Mouse (Mus musculus) myocyte (in vitro differentiated cells): Measurements from ENCODE around the gene Itga5. TPM values are rescaled to one million over a fixed set of nuclear protein-coding genes. Genes with fewer than 3 reads are reported as not detected.

Experiments
- H3K27me3 ChIP-seq: one replicate; pipeline ENCODE4 v1.6.1; 2011; ENCODE audit not compliant: control insufficient read depth, insufficient read depth, insufficient read length
- H3K36me3 ChIP-seq: one replicate; pipeline ENCODE4 v1.6.1; 2011; ENCODE audit not compliant: control insufficient read depth, insufficient read depth
- H3K4me2 ChIP-seq: one replicate; pipeline ENCODE4 v1.6.1; 2011; ENCODE audit warnings: low read depth, control low read depth
- H3K4me3 ChIP-seq: one replicate; pipeline ENCODE4 v1.5.1; 2011; ENCODE audit warnings: mild to moderate bottlenecking, control low read depth, moderate library complexity
- H3K79me2 ChIP-seq: one replicate; pipeline ENCODE4 v1.6.1; 2011; ENCODE audit not compliant: control insufficient read depth, insufficient read depth
- H3ac ChIP-seq: one replicate; pipeline ENCODE4 v1.6.1; 2011; ENCODE audit not compliant: control insufficient read depth, insufficient read length
- CEBPB ChIP-seq: IDR thresholded peaks from 2 replicates; pipeline ENCODE4 v1.6.1; 2011; ENCODE audit warnings: mild to moderate bottlenecking, moderate library complexity; ENCODE audit not compliant: poor library complexity, insufficient read depth, severe bottlenecking
- E2F4 ChIP-seq: IDR thresholded peaks from one replicate; pipeline ENCODE4 v1.6.1; 2011; ENCODE audit warnings: mild to moderate bottlenecking, control low read depth, moderate library complexity; ENCODE audit not compliant: insufficient read depth
- MAX ChIP-seq: IDR thresholded peaks from one replicate; pipeline ENCODE4 v1.6.1; 2011; ENCODE audit warnings: low read depth, mild to moderate bottlenecking, control low read depth
- MYOD1 ChIP-seq, 3 experiments: IDR thresholded peaks; one replicate each; pipeline ENCODE4 v1.6.1; 2011; ENCODE audit warnings: control low read depth in 2 of 3, low read depth in 2 of 3, mild to moderate bottlenecking in 2 of 3, moderate library complexity in 1 of 3; ENCODE audit not compliant: insufficient read length in 2 of 3, control insufficient read depth in 1 of 3
- MYOG ChIP-seq, 3 experiments: IDR thresholded peaks; one replicate each; pipeline ENCODE4 v1.6.1; 2011; ENCODE audit warnings: control low read depth in 2 of 3, low read depth in 2 of 3, mild to moderate bottlenecking in 2 of 3; ENCODE audit not compliant: insufficient read length in 2 of 3, control insufficient read depth in 1 of 3, insufficient read depth in 1 of 3
- POLR2A ChIP-seq: IDR thresholded peaks from one replicate; pipeline ENCODE4 v1.6.1; 2011; ENCODE audit warnings: low read depth, mild to moderate bottlenecking, control low read depth, moderate library complexity; ENCODE audit not compliant: insufficient read length
- POLR2AphosphoS2 ChIP-seq: IDR thresholded peaks from one replicate; pipeline ENCODE4 v1.6.1; 2011; ENCODE audit warnings: low read depth, control low read depth; ENCODE audit not compliant: insufficient read length
- REST ChIP-seq: IDR thresholded peaks from one replicate; pipeline ENCODE4 v1.6.1; 2011; ENCODE audit warnings: mild to moderate bottlenecking, control low read depth, moderate library complexity; ENCODE audit not compliant: insufficient read depth, insufficient read length
- SRF ChIP-seq: IDR thresholded peaks from one replicate; pipeline ENCODE4 v1.6.1; 2011; ENCODE audit warnings: low read depth; ENCODE audit not compliant: control insufficient read depth, insufficient read length
- TCF12 ChIP-seq: IDR thresholded peaks from one replicate; pipeline ENCODE4 v1.6.1; 2011; ENCODE audit warnings: mild to moderate bottlenecking, control low read depth; ENCODE audit not compliant: poor library complexity, insufficient read depth, severe bottlenecking
- TCF3 ChIP-seq: IDR thresholded peaks from one replicate; pipeline ENCODE4 v1.6.1; 2011; ENCODE audit warnings: low read depth, control low read depth; ENCODE audit not compliant: insufficient read length
- USF1 ChIP-seq: IDR thresholded peaks from one replicate; pipeline ENCODE4 v1.6.1; 2011; ENCODE audit warnings: low read depth, mild to moderate bottlenecking, control low read depth, moderate library complexity
- polyA plus RNA-seq: library from polyadenylated mRNA; unstranded; fragments of >200 nt; fragmentation: generic; extraction: Trizol; gene quantifications from one replicate; pipeline ENCODE4 v1.2.1, GENCODE M21; 2012; ENCODE audit warnings: missing spikeins

Gene Itga5
- polyA plus RNA-seq, 1 experiment = 162 TPM

- H3K79me2 ChIP-seq = no peaks in the 10 kb centered on the region
- H3K27me3 ChIP-seq = no peaks in the 10 kb centered on the region
- H3ac ChIP-seq = no peak overlapping the region
- TF ChIP-seq POLR2A = no peak
- TF ChIP-seq POLR2AphosphoS2 = peak; percentile 15
- peaks cover 34% of the 10 kb centered on the region for H3K36me3 ChIP-seq
- H3K4me3 ChIP-seq = no peak overlapping the region
- H3K4me2 ChIP-seq = no peak overlapping the region
Observed at GRCm38 (mm10) chr15:103300560-103300959, 66.0 kb downstream of the Itga5 start.

GRCm38 (mm10) chr15:103300067-103300471 is 66.5 kb downstream of the Itga5 start:
- H3K79me2 ChIP-seq = no peaks in the 10 kb centered on the region
- H3ac ChIP-seq = no peak overlapping the region
- H3K27me3 ChIP-seq = no peaks in the 10 kb centered on the region
- H3K4me3 ChIP-seq = no peak overlapping the region
- H3K4me2 ChIP-seq = no peak overlapping the region
- no peak for TF ChIP-seq TCF3
- no peak for TF ChIP-seq USF1
- TF ChIP-seq TCF12 = no peak
- TF ChIP-seq CEBPB = no peak
- TF ChIP-seq SRF = no peak
- TF ChIP-seq MYOD1 (IDR thresholded peaks at IDR 0.05; ENCODE audit: control insufficient read depth in 1 of 3, insufficient read length in 2 of 3, low read depth in 2 of 3) = no peak
- TF ChIP-seq REST = no peak
- no peak for TF ChIP-seq POLR2A
- no peak for TF ChIP-seq MAX
- TF ChIP-seq E2F4 = no peak
- no peak for TF ChIP-seq MYOG (IDR thresholded peaks at IDR 0.05; ENCODE audit: control insufficient read depth in 1 of 3, insufficient read depth in 1 of 3, insufficient read length in 2 of 3, low read depth in 2 of 3)
- no peak for TF ChIP-seq POLR2AphosphoS2
- H3K36me3 ChIP-seq = peaks cover 39% of the 10 kb centered on the region

- Histone ChIP-seq H3K36me3 (peaks cover 39% of the 10 kb centered on the region), H3K79me2 (no peaks in the 10 kb centered on the region), H3ac (no peak overlapping the region), H3K4me3 (no peak overlapping the region), H3K4me2 (no peak overlapping the region), H3K27me3 (no peaks in the 10 kb centered on the region)
- no peak for TF ChIP-seq CEBPB
- TF ChIP-seq MAX = no peak
- no peak for TF ChIP-seq TCF12
- TF ChIP-seq POLR2AphosphoS2 = no peak
- TF ChIP-seq E2F4 = no peak
- TF ChIP-seq REST = no peak
- TF ChIP-seq POLR2A = no peak
- TF ChIP-seq SRF = no peak
- no peak for TF ChIP-seq MYOD1 (IDR thresholded peaks at IDR 0.05; ENCODE audit: control insufficient read depth in 1 of 3, insufficient read length in 2 of 3, low read depth in 2 of 3)
- TF ChIP-seq USF1 = no peak
Observed at GRCm38 (mm10) chr15:103299644-103300043, 66.9 kb downstream of the Itga5 start.

GRCm38 (mm10) chr15:103298861-103299616 is 67.5 kb downstream of the Itga5 start:
- Histone ChIP-seq H3K36me3 (peaks cover 39% of the 10 kb centered on the region), H3K4me2 (no peak overlapping the region)

GRCm38 (mm10) chr15:103298026-103298425 is 68.5 kb downstream of the Itga5 start:
- Histone ChIP-seq H3K4me2 (no peak overlapping the region), H3K27me3 (no peaks in the 10 kb centered on the region), H3ac (no peak overlapping the region), H3K4me3 (no peak overlapping the region), H3K36me3 (peaks cover 47% of the 10 kb centered on the region), H3K79me2 (no peaks in the 10 kb centered on the region)
- TF ChIP-seq TCF12 = no peak
- TF ChIP-seq CEBPB = no peak
- no peak for TF ChIP-seq POLR2A
- TF ChIP-seq POLR2AphosphoS2 = no peak
- no peak for TF ChIP-seq MYOD1 (IDR thresholded peaks at IDR 0.05; ENCODE audit: control insufficient read depth in 1 of 3, insufficient read length in 2 of 3, low read depth in 2 of 3)
- TF ChIP-seq USF1 = no peak
- no peak for TF ChIP-seq REST
- TF ChIP-seq MAX = no peak
- no peak for TF ChIP-seq MYOG (IDR thresholded peaks at IDR 0.05; ENCODE audit: control insufficient read depth in 1 of 3, insufficient read depth in 1 of 3, insufficient read length in 2 of 3, low read depth in 2 of 3)

More at GRCm38 (mm10) chr15:103298861-103299616, 67.5 kb downstream of the Itga5 start:
- Histone ChIP-seq H3K79me2 (no peaks in the 10 kb centered on the region), H3ac (no peak overlapping the region), H3K4me3 (no peak overlapping the region), H3K27me3 (no peaks in the 10 kb centered on the region)
- TF ChIP-seq E2F4 (no peak), MYOG (IDR thresholded peaks at IDR 0.05; ENCODE audit: control insufficient read depth in 1 of 3, insufficient read depth in 1 of 3, insufficient read length in 2 of 3, low read depth in 2 of 3) (no peak), REST (no peak), SRF (no peak), TCF3 (no peak), MYOD1 (IDR thresholded peaks at IDR 0.05; ENCODE audit: control insufficient read depth in 1 of 3, insufficient read length in 2 of 3, low read depth in 2 of 3) (no peak), POLR2AphosphoS2 (no peak), USF1 (no peak), POLR2A (no peak), MAX (no peak), CEBPB (no peak), TCF12 (no peak)
